Mouse (Mus musculus) hindbrain, embryonic 14.5 days (tissue): ENCODE data around the gene Ets2. TPM values are rescaled to one million over a fixed set of nuclear protein-coding genes. Genes with fewer than 3 reads are reported as not detected.

Experiments
- ATAC-seq: fragments of 200-750 bp; cut with Nextera tagmentation; 2 replicates; pipeline ENCODE4 v1.8.0; 2017; ENCODE audit warnings: moderate number of reproducible peaks, mild to moderate bottlenecking, moderate TSS enrichment, moderate library complexity; ENCODE audit not compliant: low FRiP score
- DNase-seq: peaks from one replicate; pipeline ENCODE4 v3.0.0-alpha.2; 2015; ENCODE audit warnings: low spot score
- H3K27ac ChIP-seq: fragments of 300-500 bp; sonication (generic); 2 replicates; pipeline ENCODE4 v1.5.1; 2014; ENCODE audit warnings: mild to moderate bottlenecking, moderate library complexity
- H3K27me3 ChIP-seq: fragments of 300-500 bp; sonication (generic); 2 replicates; pipeline ENCODE4 v1.6.1; 2014; ENCODE audit warnings: mild to moderate bottlenecking, low read length, mixed read lengths; ENCODE audit not compliant: control insufficient read depth, insufficient read depth
- H3K36me3 ChIP-seq: fragments of 300-500 bp; sonication (generic); replicated peaks from 2 replicates; pipeline ENCODE4 v1.6.1; 2014; ENCODE audit not compliant: control insufficient read depth, insufficient read depth
- H3K4me1 ChIP-seq: fragments of 300-500 bp; sonication (generic); replicated peaks from 2 replicates; pipeline ENCODE4 v1.6.1; 2014; ENCODE audit warnings: antibody characterized with exemption, low read length, mixed read lengths; ENCODE audit not compliant: control insufficient read depth, insufficient read depth
- H3K4me2 ChIP-seq: fragments of 300-500 bp; sonication (generic); replicated peaks from 2 replicates; pipeline ENCODE4 v1.6.1; 2014; ENCODE audit warnings: mild to moderate bottlenecking, moderate library complexity
- H3K4me3 ChIP-seq: fragments of 300-500 bp; sonication (generic); replicated peaks from 2 replicates; pipeline ENCODE4 v1.5.1; 2014; ENCODE audit warnings: mild to moderate bottlenecking, low read length
- H3K9ac ChIP-seq: fragments of 300-500 bp; sonication (generic); 2 replicates; pipeline ENCODE4 v1.6.1; 2014
- H3K9me3 ChIP-seq: fragments of 300-500 bp; sonication (generic); 2 replicates; pipeline ENCODE4 v1.6.1; 2016; ENCODE audit warnings: low read length; ENCODE audit not compliant: control insufficient read depth
- WGBS: fragments of 180-500 bp; shearing (Covaris S2); extraction: QIAGEN DNeasy Blood & Tissue Kit; methylation state at CpG from one replicate; pipeline ENCODE4 v1.1.7; 2014; 5-methylcytosine and 5-hydroxymethylcytosine counted together
- polyA plus RNA-seq: library from polyadenylated mRNA; unstranded; fragments of >200 nt; fragmentation: Nextera tagmentation; extraction: Ambion mirVana; gene quantifications from 2 replicates; pipeline ENCODE4 v1.2.1, GENCODE M21; 2014

Gene Ets2
- polyA plus RNA-seq, 1 experiment from 2014 or later = 20.6 TPM

DNA sequence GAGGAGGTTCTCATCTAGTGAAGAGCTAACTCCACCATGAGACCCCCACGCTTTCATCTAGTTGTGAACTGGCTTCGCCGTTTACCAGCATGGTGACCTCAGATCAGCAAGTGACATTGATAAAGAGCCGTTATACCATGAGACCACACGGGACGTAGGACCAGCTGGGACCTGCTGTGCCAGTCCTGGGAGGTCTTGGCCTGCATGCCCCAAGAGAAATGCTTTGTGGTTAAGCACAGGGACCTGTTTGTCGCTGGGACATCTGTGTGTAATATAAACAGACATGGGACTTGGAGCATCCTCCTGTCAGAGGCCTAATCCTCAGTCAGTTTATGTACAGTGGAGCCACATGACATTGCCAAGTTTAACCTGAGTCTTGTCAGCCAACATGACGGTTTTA lies 18.7 kb downstream of the Ets2 start:
- Histone ChIP-seq H3K27ac (no peak overlapping the region), H3K9me3 (peaks cover 4% of the 10 kb centered on the region; the same call in 1 of the 2 replicates), H3K36me3 (peaks cover 60% of the 10 kb centered on the region), H3K4me1 (no peaks in the 10 kb centered on the region), H3K4me3 (no peak overlapping the region), H3K9ac (no peak overlapping the region), H3K27me3 (no peaks in the 10 kb centered on the region), H3K4me2 (no peak overlapping the region)
- ATAC-seq (no peak), DNase-seq (no peak)
- 95% methylated on average over 8 of the region's 8 CpGs for WGBS

DNA sequence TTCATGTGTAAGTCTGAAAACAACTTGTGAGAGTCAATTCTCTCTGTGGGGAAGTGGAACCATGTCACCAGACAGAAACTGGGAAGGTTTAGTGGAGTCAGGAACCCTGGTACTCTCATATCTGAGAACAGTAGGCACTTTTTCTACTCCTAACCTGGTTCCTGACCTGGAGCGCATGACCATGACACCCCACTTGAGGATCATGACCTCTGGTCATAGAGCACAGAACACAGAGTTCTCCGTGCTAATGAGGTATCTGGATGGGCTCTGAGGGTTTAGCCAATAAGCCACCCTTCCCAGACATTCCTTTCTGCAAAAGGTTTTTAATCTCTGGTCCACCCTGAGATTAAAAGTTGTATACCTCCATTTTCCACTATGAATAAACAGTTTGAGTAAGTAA lies 22.4 kb downstream of the Ets2 start:
- DNase-seq = no peak
- H3K4me2 ChIP-seq = no peak overlapping the region
- H3K4me3 ChIP-seq = no peak overlapping the region
- WGBS = 96% methylated on average over 2 of the region's 2 CpGs
- H3K4me1 ChIP-seq = no peaks in the 10 kb centered on the region
- no peak overlapping the region for H3K27ac ChIP-seq
- no peak overlapping the region for H3K9ac ChIP-seq
- no peaks in the 10 kb centered on the region for H3K27me3 ChIP-seq
- peaks cover 23% of the 10 kb centered on the region for H3K36me3 ChIP-seq
- ATAC-seq = no peak
- peaks cover 4% of the 10 kb centered on the region; the same call in 1 of the 2 replicates for H3K9me3 ChIP-seq

DNA sequence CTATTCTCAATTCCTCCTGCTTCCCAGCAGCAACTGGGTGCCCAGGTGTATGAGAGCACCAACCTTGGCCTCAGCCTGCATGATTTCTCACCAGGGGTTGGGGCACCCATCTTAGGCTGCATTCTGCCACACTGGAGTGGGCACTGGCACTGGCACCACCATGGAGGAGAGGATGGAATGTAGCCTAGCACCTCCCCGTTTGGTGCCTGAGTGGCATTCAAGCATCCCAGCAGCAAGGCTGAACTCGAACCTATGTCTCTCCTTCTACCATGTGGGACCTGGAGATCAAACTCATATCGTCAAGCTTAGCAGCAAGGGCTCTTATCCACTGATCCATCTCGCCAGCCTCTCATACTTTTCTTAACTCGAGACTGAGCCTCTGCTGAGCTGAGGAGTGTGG lies 22.9 kb downstream of the Ets2 start:
- Histone ChIP-seq H3K9me3 (peaks cover 4% of the 10 kb centered on the region; the same call in 1 of the 2 replicates), H3K9ac (no peak overlapping the region), H3K27me3 (no peaks in the 10 kb centered on the region), H3K27ac (no peak overlapping the region), H3K4me1 (no peaks in the 10 kb centered on the region), H3K36me3 (peaks cover 19% of the 10 kb centered on the region), H3K4me3 (no peak overlapping the region), H3K4me2 (no peak overlapping the region)
- DNase-seq (no peak), ATAC-seq (no peak)
- 88% methylated on average over 5 of the region's 5 CpGs for WGBS

DNA sequence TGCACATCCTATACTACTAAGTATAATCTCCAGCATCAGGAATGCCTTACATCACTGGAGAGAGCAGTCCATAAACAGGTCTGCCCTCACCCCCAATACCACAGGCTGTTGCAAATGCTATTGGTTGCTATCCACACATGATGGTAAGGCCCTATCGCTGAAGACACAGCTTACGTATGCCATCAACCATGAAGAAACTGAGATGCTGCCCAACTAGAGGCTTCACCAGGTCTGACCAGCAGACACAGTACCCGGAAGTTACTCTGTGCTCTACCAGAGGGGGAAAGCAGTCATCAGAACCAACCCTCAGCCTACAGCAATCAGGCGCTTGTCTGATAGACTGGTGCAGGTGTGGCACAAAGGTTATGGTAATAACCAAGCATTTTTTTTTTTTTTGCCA lies 24.9 kb downstream of the Ets2 start:
- WGBS = 95% methylated on average over 4 of the region's 4 CpGs
- H3K27me3 ChIP-seq = no peaks in the 10 kb centered on the region
- H3K4me2 ChIP-seq = no peak overlapping the region
- no peaks in the 10 kb centered on the region; the same call in 1 of the 2 replicates for H3K9me3 ChIP-seq
- no peak overlapping the region for H3K27ac ChIP-seq
- no peaks in the 10 kb centered on the region for H3K4me1 ChIP-seq
- no peak overlapping the region for H3K4me3 ChIP-seq
- DNase-seq (no peak), ATAC-seq (no peak)
- H3K36me3 ChIP-seq = no peaks in the 10 kb centered on the region
- no peak overlapping the region for H3K9ac ChIP-seq

DNA sequence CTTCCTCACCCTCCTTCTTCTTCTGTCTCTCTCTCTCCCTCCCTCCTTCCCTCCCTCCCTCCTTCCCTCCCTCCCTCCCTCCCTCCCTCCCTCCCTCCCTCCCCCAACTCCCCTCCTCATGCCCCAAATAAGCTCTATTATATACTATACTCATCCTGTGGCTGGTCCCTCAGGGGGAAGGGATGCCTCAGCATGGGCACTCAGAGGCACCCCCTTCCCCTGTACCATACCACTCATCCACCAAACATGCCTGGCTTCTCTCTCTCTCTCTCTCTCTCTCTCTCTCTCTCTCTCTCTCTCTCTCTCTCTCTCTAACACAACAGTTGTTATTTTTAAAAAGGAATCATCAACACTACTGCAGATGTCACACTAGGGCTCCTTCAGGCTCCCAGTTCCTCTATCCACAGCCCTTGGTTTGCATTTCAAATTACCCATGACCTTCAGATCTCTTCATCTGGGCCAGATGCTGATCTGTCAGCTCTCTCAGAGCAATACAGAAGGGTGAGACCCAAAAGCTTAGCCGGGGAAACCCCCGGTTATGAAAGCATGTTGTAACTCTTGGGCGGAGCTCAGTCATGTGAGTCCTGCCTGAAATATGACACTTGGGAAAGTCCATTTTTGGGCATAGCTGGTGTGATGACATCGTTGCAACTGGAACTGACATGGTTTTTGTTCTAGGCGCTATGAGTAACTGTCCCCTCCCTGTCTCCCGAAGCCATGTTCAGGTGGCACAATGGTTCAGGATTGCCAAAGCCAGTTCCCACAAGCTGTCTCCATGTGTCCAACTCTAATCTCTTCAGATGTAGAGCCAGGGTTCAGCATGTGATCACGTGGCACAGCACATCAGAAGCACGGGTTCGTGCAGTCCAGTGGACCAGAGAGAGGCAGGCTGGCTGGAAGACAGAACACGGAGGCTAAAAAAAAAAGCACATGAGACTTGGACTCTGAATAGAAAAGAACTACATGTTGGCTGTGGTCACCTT lies 26.9 kb downstream of the Ets2 start:
- Histone ChIP-seq H3K4me1 (no peaks in the 10 kb centered on the region), H3K4me3 (no peak overlapping the region), H3K27ac (no peak overlapping the region), H3K9me3 (no peaks in the 10 kb centered on the region), H3K4me2 (no peak overlapping the region), H3K9ac (no peak overlapping the region), H3K36me3 (no peaks in the 10 kb centered on the region), H3K27me3 (no peaks in the 10 kb centered on the region)
- no peak for ATAC-seq
- DNase-seq = no peak
- WGBS = 79% methylated on average over 10 of the region's 10 CpGs

DNA sequence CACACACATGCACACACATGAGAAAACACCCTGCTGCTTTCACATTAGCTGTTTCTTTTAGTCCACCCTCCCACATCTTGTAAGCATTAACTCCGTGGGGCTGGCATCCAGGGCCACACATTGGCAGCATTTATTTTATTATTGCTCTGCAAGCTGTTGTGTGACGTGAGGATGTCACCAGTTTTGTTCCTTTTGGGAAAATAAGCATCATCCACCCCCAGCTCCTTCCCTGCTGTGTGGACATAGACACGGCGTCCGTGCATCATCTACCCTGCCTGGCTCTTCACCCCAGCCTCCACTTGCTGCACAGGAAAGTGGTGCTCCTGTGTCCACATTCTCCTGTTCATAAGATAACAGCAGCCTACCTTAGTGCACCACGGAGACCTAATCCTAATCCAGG lies 27.9 kb downstream of the Ets2 start:
- H3K36me3 ChIP-seq = no peaks in the 10 kb centered on the region
- no peak overlapping the region for H3K4me2 ChIP-seq
- no peak overlapping the region for H3K9ac ChIP-seq
- no peaks in the 10 kb centered on the region for H3K9me3 ChIP-seq
- H3K4me1 ChIP-seq = no peaks in the 10 kb centered on the region
- H3K27ac ChIP-seq = no peak overlapping the region
- WGBS = 78% methylated on average over 6 of the region's 6 CpGs
- H3K27me3 ChIP-seq = no peaks in the 10 kb centered on the region
- DNase-seq (no peak), ATAC-seq (no peak)
- H3K4me3 ChIP-seq = no peak overlapping the region

DNA sequence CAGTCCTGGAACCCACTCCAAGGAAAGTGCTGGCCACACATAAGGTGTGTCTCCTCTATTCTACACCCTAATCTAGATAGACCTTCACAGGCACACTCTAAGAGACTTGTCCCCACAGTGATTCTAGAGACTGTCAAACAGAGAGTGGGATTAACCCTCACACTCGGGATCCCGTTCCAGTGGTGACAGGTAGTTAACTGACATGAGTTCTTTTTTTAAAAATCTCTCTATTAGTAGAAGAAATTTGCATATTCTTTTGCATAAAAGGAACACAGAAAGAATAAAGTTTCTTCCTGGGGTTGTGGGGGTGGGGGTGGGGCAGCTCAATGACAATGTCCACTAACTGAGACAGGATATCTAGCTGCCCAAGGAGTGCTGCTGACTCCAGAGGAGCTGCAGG lies 32.9 kb downstream of the Ets2 start:
- DNase-seq = no peak
- Histone ChIP-seq H3K4me3 (no peak overlapping the region), H3K9me3 (no peaks in the 10 kb centered on the region), H3K4me2 (no peak overlapping the region), H3K36me3 (no peaks in the 10 kb centered on the region), H3K27me3 (no peaks in the 10 kb centered on the region), H3K9ac (no peak overlapping the region), H3K27ac (no peak overlapping the region), H3K4me1 (no peaks in the 10 kb centered on the region)
- 68% methylated on average over 2 of the region's 2 CpGs for WGBS
- no peak for ATAC-seq

DNA sequence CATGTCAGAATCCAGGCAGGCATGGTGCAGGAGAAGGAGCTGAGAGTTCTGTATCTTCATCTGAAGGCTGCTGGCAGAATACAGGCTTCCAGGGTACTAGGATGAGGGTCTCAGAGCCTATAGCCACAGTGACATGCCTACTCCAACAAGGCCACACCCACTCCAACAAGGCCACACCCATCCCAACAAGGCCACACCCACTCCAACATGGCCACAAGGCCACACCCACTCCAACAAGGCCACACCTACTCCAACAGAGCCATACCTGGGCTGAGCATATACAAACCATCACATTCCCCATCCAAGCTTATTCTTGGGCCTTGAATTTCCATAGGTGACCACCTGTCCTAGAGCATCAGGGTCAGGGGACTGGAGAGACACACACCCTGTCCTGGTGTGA lies 34.2 kb downstream of the Ets2 start:
- no peak for ATAC-seq
- H3K27ac ChIP-seq = no peak overlapping the region

DNA sequence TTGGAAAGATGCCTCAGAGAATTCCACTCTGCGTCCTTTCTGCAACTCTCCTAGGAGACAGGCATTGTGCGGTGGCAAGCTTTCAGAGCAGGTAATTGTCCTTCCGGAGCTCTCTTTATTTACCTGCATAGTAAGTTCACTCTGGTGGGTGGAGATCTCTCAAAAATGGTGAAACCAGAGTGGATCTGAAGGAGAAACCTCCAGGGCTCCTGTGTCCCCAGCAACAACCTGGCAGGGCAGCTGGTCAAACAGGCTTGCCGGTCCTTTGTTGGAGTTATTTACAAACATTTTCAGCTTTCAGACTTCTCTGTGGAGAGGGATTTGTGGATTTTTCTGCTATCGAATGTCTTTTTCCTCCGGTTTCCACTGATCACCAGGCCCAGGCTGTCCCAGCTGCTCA lies 34.6 kb downstream of the Ets2 start:
- Histone ChIP-seq H3K27me3 (no peaks in the 10 kb centered on the region), H3K4me1 (no peaks in the 10 kb centered on the region), H3K36me3 (no peaks in the 10 kb centered on the region), H3K4me3 (no peak overlapping the region), H3K27ac (no peak overlapping the region), H3K9me3 (no peaks in the 10 kb centered on the region), H3K4me2 (no peak overlapping the region), H3K9ac (no peak overlapping the region)
- 88% methylated on average over 6 of the region's 6 CpGs for WGBS
- DNase-seq = no peak
- ATAC-seq = no peak

More for the DNA sequence above, 34.2 kb downstream of the Ets2 start:
- no peak for DNase-seq
- no peaks in the 10 kb centered on the region for H3K9me3 ChIP-seq
- H3K27me3 ChIP-seq = no peaks in the 10 kb centered on the region
- H3K36me3 ChIP-seq = no peaks in the 10 kb centered on the region
- no peak overlapping the region for H3K9ac ChIP-seq
- no peak overlapping the region for H3K4me2 ChIP-seq
- H3K4me3 ChIP-seq = no peak overlapping the region
- H3K4me1 ChIP-seq = no peaks in the 10 kb centered on the region
